Mouse (Mus musculus): ENCODE measurements around the gene Dennd1b. TPM values are rescaled to one million over a fixed set of nuclear protein-coding genes. Genes with fewer than 3 reads are reported as not detected.

Gene Dennd1b
- polyA plus RNA-seq, 1 experiment from 2014 or later, result 12.3 TPM

DNA sequence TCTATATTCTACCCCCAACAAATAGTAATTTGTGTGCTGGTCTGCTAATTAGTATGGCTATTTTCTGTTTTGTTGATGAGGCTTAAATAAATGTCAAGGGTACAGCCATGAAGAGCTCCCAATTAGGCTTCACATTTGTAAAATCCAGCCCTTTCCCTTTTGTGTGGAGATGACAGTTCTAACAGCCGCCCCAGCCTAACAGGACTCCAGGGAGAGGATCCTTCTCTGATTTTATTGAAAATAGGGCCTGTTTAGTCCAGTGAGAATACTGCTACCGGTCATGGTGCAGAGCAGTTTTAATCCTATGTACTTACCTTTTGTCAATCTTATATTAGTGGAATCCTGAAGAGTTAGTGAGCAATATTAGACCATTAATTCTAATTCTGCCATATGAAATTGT, 189.8 kb downstream of the Dennd1b start:
- ATAC-seq (ENCODE audit: insufficient number of reproducible peaks, insufficient read depth, low FRiP score, low TSS enrichment, low read depth), result no peak
- Histone ChIP-seq H3K36me3 (no peaks in the 10 kb centered on the region), H3K9me3 (no peaks in the 10 kb centered on the region)

DNA sequence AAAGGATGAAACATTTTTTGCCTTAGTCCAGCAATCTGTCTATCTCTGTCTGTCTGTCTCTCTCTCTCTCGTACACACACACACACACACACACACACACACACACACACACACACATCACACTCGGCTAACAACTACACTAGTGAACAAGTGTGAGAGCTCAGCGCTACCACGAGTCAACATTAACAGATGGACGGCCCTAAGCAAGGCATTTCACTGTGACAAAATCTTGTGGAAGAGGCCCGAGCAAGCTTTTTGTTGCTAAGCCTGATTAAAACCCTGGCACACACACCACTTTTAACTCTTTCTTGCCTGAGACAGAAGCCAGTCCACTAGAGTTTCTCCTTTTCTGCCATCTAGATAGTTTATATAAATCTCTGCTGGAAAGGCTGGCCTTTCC, 190.3 kb downstream of the Dennd1b start:
- Histone ChIP-seq H3K27ac (no peak overlapping the region), H3K4me1 (replicated peaks) (no peaks in the 10 kb centered on the region), H3K9me3 (no peaks in the 10 kb centered on the region), H3K4me2 (no peak overlapping the region), H3K36me3 (no peaks in the 10 kb centered on the region), H3K9ac (replicated peaks) (no peak overlapping the region), H3K4me3 (replicated peaks) (no peak overlapping the region), H3K27me3 (no peaks in the 10 kb centered on the region)
- ATAC-seq (ENCODE audit: insufficient number of reproducible peaks, insufficient read depth, low FRiP score, low TSS enrichment, low read depth), result no peak
- WGBS, result 57% methylated on average over 6 of the region's 6 CpGs

More for the DNA sequence above, 189.8 kb downstream of the Dennd1b start:
- Histone ChIP-seq H3K27ac (no peak overlapping the region), H3K4me1 (replicated peaks) (no peaks in the 10 kb centered on the region), H3K27me3 (no peaks in the 10 kb centered on the region), H3K4me3 (replicated peaks) (no peak overlapping the region), H3K4me2 (no peak overlapping the region), H3K9ac (replicated peaks) (no peak overlapping the region)
- WGBS, result 71% methylated on average over 2 of the region's 2 CpGs

DNA sequence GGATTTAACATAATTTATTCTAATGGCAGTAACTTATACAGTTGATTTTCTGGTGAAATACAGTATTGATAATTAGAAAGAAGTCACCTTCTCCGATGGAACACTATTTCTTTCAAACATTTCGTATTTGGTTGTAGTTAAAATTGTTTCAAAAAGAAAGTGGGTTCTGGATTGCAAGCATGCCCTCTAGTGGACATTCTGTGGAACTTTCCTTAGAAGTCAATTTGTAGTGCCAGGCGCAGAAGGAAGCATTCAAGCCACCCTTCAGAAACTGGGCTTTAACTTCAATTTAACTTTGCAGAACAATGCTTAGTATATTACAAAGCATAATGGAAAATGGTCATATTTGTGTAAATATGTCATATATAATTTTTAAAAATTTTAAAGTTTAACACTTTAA, 193.2 kb downstream of the Dennd1b start:
- Histone ChIP-seq H3K27ac (no peak overlapping the region), H3K9ac (replicated peaks) (no peak overlapping the region), H3K4me3 (replicated peaks) (no peak overlapping the region), H3K36me3 (no peaks in the 10 kb centered on the region), H3K4me2 (no peak overlapping the region), H3K4me1 (replicated peaks) (no peaks in the 10 kb centered on the region), H3K9me3 (no peaks in the 10 kb centered on the region), H3K27me3 (no peaks in the 10 kb centered on the region)
- WGBS, result 16% methylated on average over 3 of the region's 3 CpGs
- no peak for ATAC-seq (ENCODE audit: insufficient number of reproducible peaks, insufficient read depth, low FRiP score, low TSS enrichment, low read depth)

DNA sequence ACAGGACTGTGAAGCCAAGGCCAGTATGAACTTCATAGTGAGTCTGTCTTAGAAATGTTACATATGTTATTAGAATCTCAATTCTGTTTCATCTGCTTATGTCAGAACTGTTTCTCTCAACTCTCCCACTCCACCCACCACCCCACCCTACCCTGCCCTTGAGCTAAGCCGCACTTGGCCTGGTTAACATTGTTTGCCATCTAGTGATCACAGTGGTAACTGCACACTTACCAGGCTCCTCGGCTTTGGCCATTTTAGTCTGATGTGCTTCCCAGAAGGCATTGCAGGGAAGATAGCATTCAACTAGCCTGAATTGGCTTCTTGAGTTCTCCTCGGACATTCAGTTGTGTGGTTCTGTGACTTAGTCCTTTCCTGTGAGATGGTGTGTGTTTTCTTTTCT, 198.4 kb downstream of the Dennd1b start:
- Histone ChIP-seq H3K27ac (no peak overlapping the region), H3K4me1 (replicated peaks) (no peaks in the 10 kb centered on the region), H3K27me3 (no peaks in the 10 kb centered on the region), H3K9me3 (no peaks in the 10 kb centered on the region), H3K36me3 (no peaks in the 10 kb centered on the region), H3K4me3 (replicated peaks) (no peak overlapping the region), H3K9ac (replicated peaks) (no peak overlapping the region), H3K4me2 (no peak overlapping the region)
- no peak for ATAC-seq (ENCODE audit: insufficient number of reproducible peaks, insufficient read depth, low FRiP score, low TSS enrichment, low read depth)
- 62% methylated on average over 3 of the region's 3 CpGs for WGBS

DNA sequence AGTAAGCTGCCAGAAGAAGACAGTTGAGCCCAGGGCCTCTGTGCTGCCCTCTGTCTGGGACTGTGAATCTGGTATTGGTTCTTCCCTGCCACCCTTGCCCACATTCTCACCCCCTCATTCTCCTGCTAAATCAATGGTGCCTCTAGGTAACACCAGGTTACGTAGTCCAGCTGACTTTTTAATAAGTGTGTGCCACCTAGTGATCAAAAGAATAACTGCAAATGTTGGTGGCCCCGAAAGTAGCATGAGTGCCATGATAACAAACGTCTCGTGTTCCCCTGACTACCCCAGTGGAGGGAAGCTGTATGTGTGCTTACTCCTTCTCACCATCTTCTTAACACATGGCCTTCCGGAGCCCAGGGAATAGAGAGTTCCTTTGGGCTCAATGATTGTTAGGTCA, 199.6 kb downstream of the Dennd1b start:
- Histone ChIP-seq H3K4me1 (replicated peaks) (no peaks in the 10 kb centered on the region), H3K4me3 (replicated peaks) (no peak overlapping the region), H3K27me3 (no peaks in the 10 kb centered on the region), H3K9ac (replicated peaks) (no peak overlapping the region), H3K27ac (no peak overlapping the region), H3K4me2 (no peak overlapping the region), H3K36me3 (no peaks in the 10 kb centered on the region; the same call in 1 of the 2 replicates), H3K9me3 (no peaks in the 10 kb centered on the region)
- 28% methylated on average over 5 of the region's 5 CpGs for WGBS
- peak; percentile 63; the same call in 1 of the 2 replicates for ATAC-seq (ENCODE audit: insufficient number of reproducible peaks, insufficient read depth, low FRiP score, low TSS enrichment, low read depth)

DNA sequence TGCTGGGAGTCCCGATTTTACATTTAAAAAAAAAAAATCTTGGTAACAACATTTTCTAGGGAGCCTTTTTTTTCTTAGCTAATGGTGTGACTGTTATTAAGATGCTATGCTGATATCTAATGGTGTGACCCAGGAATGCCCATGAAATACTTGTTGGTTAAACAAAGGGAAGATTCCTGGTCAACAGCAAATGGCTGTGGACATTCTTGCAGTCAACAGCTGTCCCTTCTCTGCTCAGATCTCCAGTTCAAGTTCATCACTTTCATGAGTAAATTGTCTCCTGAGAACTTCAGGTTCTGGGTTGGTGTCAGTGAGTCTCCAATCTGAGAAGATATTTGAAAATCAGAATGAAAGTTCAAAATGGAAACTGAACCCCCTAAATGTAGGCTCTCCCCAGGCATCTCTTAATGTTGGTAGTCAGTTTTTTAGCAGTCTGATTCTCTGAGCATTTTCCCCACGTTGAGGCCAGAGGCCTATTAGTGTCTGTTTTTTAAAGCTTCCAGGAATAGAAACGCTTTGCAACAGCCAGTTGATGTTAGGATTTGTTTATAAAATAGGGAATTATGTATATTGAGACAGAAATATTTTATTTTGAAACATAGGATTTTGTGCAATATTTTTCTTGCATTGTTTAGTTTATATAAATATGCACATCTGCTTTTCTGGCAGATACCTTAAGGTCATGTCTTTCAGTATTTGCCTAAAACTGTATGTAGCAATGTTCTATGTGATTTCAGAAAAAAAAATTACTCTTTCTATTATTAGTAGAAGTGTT, 211.0 kb downstream of the Dennd1b start:
- H3K4me3 ChIP-seq (replicated peaks), result no peak overlapping the region
- H3K27me3 ChIP-seq, result no peaks in the 10 kb centered on the region
- H3K36me3 ChIP-seq, result peaks cover 10% of the 10 kb centered on the region
- no peak overlapping the region for H3K9ac ChIP-seq (replicated peaks)
- WGBS, result 81% methylated on average over 3 of the region's 3 CpGs
- no peaks in the 10 kb centered on the region for H3K9me3 ChIP-seq
- H3K4me1 ChIP-seq (replicated peaks), result no peaks in the 10 kb centered on the region
- no peak overlapping the region for H3K27ac ChIP-seq
- no peak overlapping the region for H3K4me2 ChIP-seq
- ATAC-seq (ENCODE audit: insufficient number of reproducible peaks, insufficient read depth, low FRiP score, low TSS enrichment, low read depth), result no peak

DNA sequence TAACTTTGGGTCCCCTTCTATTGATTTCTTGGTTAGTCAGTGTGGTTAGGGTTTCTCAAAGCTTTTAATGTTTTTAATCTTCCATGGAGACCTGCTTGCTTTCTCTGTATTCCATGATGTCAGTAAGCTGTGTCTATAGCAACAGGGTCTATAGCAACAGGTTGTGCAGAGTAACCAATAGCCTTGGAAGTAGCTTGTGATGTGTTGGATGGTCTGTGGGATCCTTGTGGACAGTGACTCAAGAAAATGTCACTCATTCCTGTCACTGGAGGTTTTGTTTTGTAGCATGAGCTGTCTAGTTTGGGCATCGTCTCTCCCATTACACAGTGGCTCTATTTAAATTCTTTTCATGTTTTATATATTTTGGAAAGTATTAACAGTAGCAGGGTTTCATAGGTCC, 216.5 kb downstream of the Dennd1b start:
- 88% methylated on average over 1 of the region's 1 CpGs for WGBS
- Histone ChIP-seq H3K4me1 (replicated peaks) (no peaks in the 10 kb centered on the region), H3K4me2 (no peak overlapping the region), H3K9ac (replicated peaks) (no peak overlapping the region), H3K4me3 (replicated peaks) (no peak overlapping the region), H3K36me3 (no peaks in the 10 kb centered on the region), H3K27me3 (no peaks in the 10 kb centered on the region), H3K27ac (no peak overlapping the region), H3K9me3 (no peaks in the 10 kb centered on the region)
- ATAC-seq (ENCODE audit: insufficient number of reproducible peaks, insufficient read depth, low FRiP score, low TSS enrichment, low read depth), result no peak

DNA sequence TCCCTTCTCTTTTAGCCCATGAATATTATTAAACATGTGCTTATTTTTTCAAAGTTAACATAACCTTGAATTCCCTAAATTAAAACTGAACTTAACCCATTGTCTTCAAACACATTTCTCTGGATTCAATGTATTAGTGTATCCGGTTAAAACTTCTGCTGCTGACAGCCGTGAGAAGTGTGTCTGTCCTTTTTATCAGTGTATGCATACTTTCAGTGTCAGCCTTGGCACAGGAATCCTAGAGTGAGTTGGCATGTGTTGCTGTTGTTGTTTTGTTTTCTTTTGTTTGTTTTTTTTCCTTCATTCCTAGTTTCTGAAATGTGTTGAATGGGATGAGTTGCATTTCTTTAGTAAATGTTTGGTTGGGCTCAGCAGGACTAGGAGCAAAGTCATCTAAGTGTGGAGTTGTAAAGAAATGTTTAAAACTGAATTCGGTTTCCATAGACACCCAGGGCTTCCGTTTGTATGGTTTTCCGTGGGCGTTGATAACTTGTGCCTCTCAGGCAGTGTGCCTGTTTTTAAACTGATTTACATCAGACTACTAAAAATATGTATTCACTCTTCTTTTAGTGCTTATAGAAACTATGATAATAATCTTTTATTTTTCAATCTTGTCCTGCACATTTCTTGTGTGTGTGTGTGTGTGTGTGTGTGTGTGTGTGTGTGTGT, 217.4 kb downstream of the Dennd1b start:
- no peaks in the 10 kb centered on the region for H3K4me1 ChIP-seq (replicated peaks)
- WGBS, result 89% methylated on average over 6 of the region's 6 CpGs
- no peak for ATAC-seq (ENCODE audit: insufficient number of reproducible peaks, insufficient read depth, low FRiP score, low TSS enrichment, low read depth)
- H3K4me2 ChIP-seq, result no peak overlapping the region
- no peak overlapping the region for H3K9ac ChIP-seq (replicated peaks)
- no peaks in the 10 kb centered on the region for H3K27me3 ChIP-seq
- no peak overlapping the region for H3K4me3 ChIP-seq (replicated peaks)
- no peak overlapping the region for H3K27ac ChIP-seq
- H3K36me3 ChIP-seq, result no peaks in the 10 kb centered on the region
- no peaks in the 10 kb centered on the region for H3K9me3 ChIP-seq

DNA sequence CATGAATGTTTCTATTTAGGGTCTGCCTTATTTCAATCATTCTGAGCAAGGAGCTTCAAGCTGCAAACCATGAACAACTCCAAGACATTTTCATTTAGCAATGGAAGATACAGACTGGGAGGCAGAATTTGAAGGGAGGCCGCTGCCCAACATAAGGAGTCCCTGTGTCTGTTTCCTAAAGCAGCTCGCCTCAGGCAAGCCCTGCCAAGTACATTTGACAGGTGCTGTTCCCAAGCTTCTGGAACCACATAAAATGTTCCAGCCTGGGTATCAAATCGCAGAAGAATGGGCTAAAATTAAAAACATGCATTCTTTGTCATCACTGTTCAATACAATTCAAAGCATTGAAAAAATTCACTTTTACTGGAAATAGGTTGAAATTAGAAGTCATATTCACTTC, 229.4 kb downstream of the Dennd1b start:
- H3K4me3 ChIP-seq (replicated peaks), result no peak overlapping the region
- ATAC-seq (ENCODE audit: insufficient number of reproducible peaks, insufficient read depth, low FRiP score, low TSS enrichment, low read depth), result no peak
- WGBS, result 27% methylated on average over 3 of the region's 3 CpGs

DNA sequence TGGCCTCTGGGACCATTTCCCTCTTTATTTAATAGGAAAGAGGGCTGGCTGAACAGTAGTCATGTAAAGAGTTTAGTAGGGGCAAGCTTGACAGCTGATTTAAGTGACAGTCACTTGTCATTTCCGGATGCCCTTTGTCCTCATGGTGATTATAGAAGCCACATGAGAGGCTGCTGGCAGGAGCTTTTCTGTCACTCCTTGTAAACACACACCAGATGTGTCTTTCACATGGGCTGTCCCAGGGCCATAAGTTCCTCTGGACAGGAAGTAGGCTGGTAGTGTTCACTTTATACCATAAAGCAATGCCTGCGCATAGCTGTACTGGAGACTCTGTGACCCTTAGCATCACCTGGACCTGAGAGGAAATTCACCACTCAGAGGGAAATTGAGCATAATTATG, 230.8 kb downstream of the Dennd1b start:
- no peaks in the 10 kb centered on the region for H3K9me3 ChIP-seq
- H3K27me3 ChIP-seq, result no peaks in the 10 kb centered on the region
- peak overlapping the region; percentile 32 for H3K4me2 ChIP-seq
- H3K36me3 ChIP-seq, result no peaks in the 10 kb centered on the region
- peaks cover 22% of the 10 kb centered on the region for H3K4me1 ChIP-seq (replicated peaks)
- no peak overlapping the region for H3K9ac ChIP-seq (replicated peaks)
- ATAC-seq (ENCODE audit: insufficient number of reproducible peaks, insufficient read depth, low FRiP score, low TSS enrichment, low read depth), result 0 out of 2 replicates have a peak, but pooled peaks have one; percentile 46
- H3K4me3 ChIP-seq (replicated peaks), result no peak overlapping the region
- no peak overlapping the region for H3K27ac ChIP-seq
- WGBS, result 10% methylated on average over 2 of the region's 2 CpGs

More for the DNA sequence above, 229.4 kb downstream of the Dennd1b start:
- Histone ChIP-seq H3K4me1 (replicated peaks) (peaks cover 22% of the 10 kb centered on the region), H3K27me3 (no peaks in the 10 kb centered on the region), H3K36me3 (no peaks in the 10 kb centered on the region), H3K9ac (replicated peaks) (no peak overlapping the region), H3K27ac (no peak overlapping the region), H3K4me2 (no peak overlapping the region), H3K9me3 (no peaks in the 10 kb centered on the region)

DNA sequence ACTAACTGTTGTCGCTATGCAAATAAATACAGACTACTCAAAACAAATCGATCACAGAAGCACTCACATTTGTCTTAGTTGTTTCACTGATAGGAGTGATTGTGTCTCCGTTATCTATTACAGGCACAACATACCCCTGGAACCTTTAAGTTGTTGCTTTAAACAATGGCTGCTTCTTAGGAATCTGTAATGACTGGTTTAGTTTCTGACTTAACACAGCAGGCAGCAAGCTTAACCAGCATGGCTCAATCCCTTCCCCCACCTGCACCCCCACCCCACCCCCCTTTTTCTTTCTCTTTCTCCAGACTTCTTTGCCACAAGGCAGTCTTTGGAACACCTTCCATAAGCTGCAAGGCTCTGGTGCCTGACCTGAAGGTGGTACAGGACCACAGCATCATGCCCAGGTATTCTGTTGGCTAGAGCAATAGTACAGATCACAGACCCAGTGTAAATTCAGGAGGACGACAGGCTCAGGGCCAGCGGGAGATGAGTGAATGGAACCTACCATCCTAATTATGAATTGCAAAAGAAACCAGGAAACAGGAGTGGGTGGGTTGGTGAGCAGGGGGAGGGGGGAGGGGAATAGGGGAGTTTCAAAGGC, 231.3 kb downstream of the Dennd1b start:
- WGBS, result 7% methylated on average over 5 of the region's 5 CpGs
- H3K9me3 ChIP-seq, result no peaks in the 10 kb centered on the region
- no peak overlapping the region for H3K27ac ChIP-seq
- H3K9ac ChIP-seq (replicated peaks), result no peak overlapping the region
- no peaks in the 10 kb centered on the region for H3K36me3 ChIP-seq
- H3K27me3 ChIP-seq, result no peaks in the 10 kb centered on the region
- H3K4me3 ChIP-seq (replicated peaks), result no peak overlapping the region
- H3K4me1 ChIP-seq (replicated peaks), result peaks cover 22% of the 10 kb centered on the region
- 0 out of 2 replicates have a peak, but pooled peaks have one; percentile 35 for ATAC-seq (ENCODE audit: insufficient number of reproducible peaks, insufficient read depth, low FRiP score, low TSS enrichment, low read depth)
- peak overlapping the region; percentile 32 for H3K4me2 ChIP-seq

Data from limb, embryonic 12.5 days (tissue).